Mouse (Mus musculus): Measurements from ENCODE around the gene Dhodh.

DNA sequence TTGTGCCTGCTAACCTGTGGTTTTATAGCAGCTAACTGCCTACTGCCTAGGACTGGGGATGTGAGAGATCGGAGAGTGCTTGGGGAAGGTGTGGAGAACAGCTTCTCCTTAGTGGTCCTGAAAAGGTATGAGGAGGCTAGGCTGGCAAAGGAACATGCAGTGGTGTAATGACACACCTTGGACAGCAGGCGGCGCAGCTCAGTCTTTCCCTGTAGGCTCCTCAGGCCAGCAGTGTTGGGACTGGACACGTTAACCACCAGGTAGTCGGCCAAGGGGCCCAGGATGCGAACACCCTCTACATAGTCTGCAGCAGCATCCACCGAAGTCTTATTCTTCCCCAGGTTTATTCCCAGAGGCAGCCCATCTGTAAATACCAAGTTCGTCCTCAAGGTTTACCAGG, 12.6 kb downstream of the Dhodh start:
- peak; percentile 75; the same call in 1 of the 2 replicates for TF ChIP-seq CTCF (IDR thresholded peaks at IDR 0.05; ENCODE audit: extremely low read depth, insufficient read depth, insufficient read length, insufficient replicate concordance)
- TF ChIP-seq POLR2A (IDR thresholded peaks at IDR 0.05; ENCODE audit: low read depth, low read length) = no peak

All from spleen, adult 2 months (tissue).